Mouse (Mus musculus) lung, embryonic 15.5 days (tissue): ENCODE measurements at regions not wholly inside any gene's neighbourhood (a gene's known extent, or its start where the extent isn't known, plus 50 kb on each side); places are given as distances from the start of the nearest gene placed in this dataset.
"Not testable (repeated sequence)": the region's sequence is repeated elsewhere in the genome, so short reads cannot be mapped to it uniquely, and the experiment has no call there.

Source experiments
- ATAC-seq: fragments of 200-750 bp; cut with Nextera tagmentation; 2 replicates; pipeline ENCODE4 v1.8.0; 2017; ENCODE audit warnings: moderate number of reproducible peaks, borderline replicate concordance; ENCODE audit not compliant: low FRiP score, low TSS enrichment; ENCODE audit errors: extremely low read depth
- H3K27ac ChIP-seq: fragments of 300-500 bp; sonication (generic); 2 replicates; pipeline ENCODE4 v1.5.1; 2015; ENCODE audit warnings: moderate library complexity, mild to moderate bottlenecking, inconsistent platforms
- H3K27me3 ChIP-seq: fragments of 300-500 bp; sonication (generic); 2 replicates; pipeline ENCODE4 v1.6.1; 2015; ENCODE audit warnings: inconsistent platforms
- H3K36me3 ChIP-seq: fragments of 300-500 bp; sonication (generic); 2 replicates; pipeline ENCODE4 v1.6.1; 2015; ENCODE audit warnings: inconsistent platforms
- H3K4me1 ChIP-seq: fragments of 300-500 bp; sonication (generic); 2 replicates; pipeline ENCODE4 v1.6.1; 2015; ENCODE audit warnings: inconsistent platforms
- H3K4me2 ChIP-seq: fragments of 300-500 bp; sonication (generic); 2 replicates; pipeline ENCODE4 v1.6.1; 2015; ENCODE audit warnings: inconsistent platforms, mild to moderate bottlenecking, moderate library complexity
- H3K4me3 ChIP-seq: fragments of 300-500 bp; sonication (generic); 2 replicates; pipeline ENCODE4 v1.5.1; 2015; ENCODE audit warnings: mild to moderate bottlenecking, inconsistent platforms
- H3K9ac ChIP-seq: fragments of 300-500 bp; sonication (generic); 2 replicates; pipeline ENCODE4 v1.6.1; 2015; ENCODE audit warnings: inconsistent platforms
- H3K9me3 ChIP-seq: fragments of 300-500 bp; sonication (generic); 2 replicates; pipeline ENCODE4 v1.6.1; 2016; ENCODE audit warnings: inconsistent platforms
- WGBS: fragments of 180-500 bp; shearing (Covaris S2); methylation state at CpG from one replicate; pipeline ENCODE4 v1.1.7; 2015; 5-methylcytosine and 5-hydroxymethylcytosine counted together

GRCm38 (mm10) chr2:3864872-3865271 is 152.6 kb upstream of the Frmd4a start:
- Histone ChIP-seq H3K4me2 (no peak overlapping the region), H3K4me3 (no peak overlapping the region), H3K9me3 (no peaks in the 10 kb centered on the region), H3K9ac (no peak overlapping the region), H3K4me1 (no peaks in the 10 kb centered on the region), H3K27ac (no peak overlapping the region), H3K36me3 (no peaks in the 10 kb centered on the region), H3K27me3 (no peaks in the 10 kb centered on the region)
- 80% methylated on average over 10 of the region's 10 CpGs for WGBS
- ATAC-seq, result no peak

DNA sequence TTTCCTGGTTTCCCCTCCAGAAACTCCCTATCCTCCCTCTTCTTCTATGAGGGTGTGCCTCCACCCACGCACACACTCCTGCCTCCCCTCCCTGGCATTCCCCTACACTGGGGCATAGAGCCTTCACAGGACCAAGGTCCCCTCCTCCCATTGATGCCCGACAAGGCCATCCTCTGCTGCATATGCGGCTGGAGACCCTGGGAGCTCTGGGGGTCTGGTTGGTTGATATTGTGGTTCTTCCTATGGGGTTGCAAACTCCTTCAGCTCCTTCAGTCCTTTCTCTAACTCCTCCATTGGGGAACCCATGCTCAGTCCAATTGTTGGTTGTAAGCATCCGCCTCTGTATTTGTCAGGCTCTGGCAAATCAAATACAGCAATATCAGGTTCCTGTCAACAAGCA is 150.8 kb upstream of the Frmd4a start:
- H3K9ac ChIP-seq, H3K4me1 ChIP-seq, H3K27ac ChIP-seq, ATAC-seq, H3K4me3 ChIP-seq, H3K36me3 ChIP-seq, H3K4me2 ChIP-seq, H3K27me3 ChIP-seq, H3K9me3 ChIP-seq: not testable (repeated sequence)
- WGBS, result 77% methylated on average over 4 of the region's 4 CpGs

GRCm38 (mm10) chr2:3869701-3870100 is 147.8 kb upstream of the Frmd4a start:
- no peak for ATAC-seq
- no peak overlapping the region for H3K4me3 ChIP-seq
- H3K9me3 ChIP-seq, result no peaks in the 10 kb centered on the region
- H3K9ac ChIP-seq, result no peak overlapping the region
- no peaks in the 10 kb centered on the region for H3K4me1 ChIP-seq
- H3K27ac ChIP-seq, result no peak overlapping the region
- H3K36me3 ChIP-seq, result no peaks in the 10 kb centered on the region
- H3K4me2 ChIP-seq, result no peak overlapping the region
- 70% methylated on average over 1 of the region's 1 CpGs for WGBS
- no peaks in the 10 kb centered on the region for H3K27me3 ChIP-seq

DNA sequence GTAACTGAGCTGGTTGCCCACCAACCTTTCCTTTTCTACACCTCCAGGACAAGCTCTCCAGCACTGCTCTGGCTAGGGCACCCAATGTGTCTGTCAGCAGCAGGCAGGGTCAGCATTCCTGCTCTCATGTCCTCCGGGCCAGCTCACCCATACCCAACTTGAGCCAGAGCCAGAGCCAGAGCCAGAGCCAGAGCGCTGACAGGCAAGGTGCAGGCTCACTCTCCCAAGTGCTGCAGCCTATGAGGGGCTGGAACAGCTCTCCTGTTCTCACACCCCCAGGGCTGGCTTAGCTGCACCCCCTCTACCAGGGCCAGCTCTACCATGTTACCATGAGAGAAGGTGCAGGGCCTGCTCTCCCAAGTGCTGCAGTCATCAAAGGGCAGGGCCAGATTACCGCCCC is 145.8 kb upstream of the Frmd4a start:
- ATAC-seq, result no peak
- H3K9ac ChIP-seq, result no peak overlapping the region
- H3K36me3 ChIP-seq, result no peaks in the 10 kb centered on the region
- H3K9me3 ChIP-seq, result no peaks in the 10 kb centered on the region
- H3K27ac ChIP-seq, result no peak overlapping the region
- no peaks in the 10 kb centered on the region for H3K27me3 ChIP-seq
- H3K4me2 ChIP-seq, result no peak overlapping the region
- no peaks in the 10 kb centered on the region for H3K4me1 ChIP-seq
- no peak overlapping the region for H3K4me3 ChIP-seq
- 79% methylated on average over 3 of the region's 3 CpGs for WGBS

DNA sequence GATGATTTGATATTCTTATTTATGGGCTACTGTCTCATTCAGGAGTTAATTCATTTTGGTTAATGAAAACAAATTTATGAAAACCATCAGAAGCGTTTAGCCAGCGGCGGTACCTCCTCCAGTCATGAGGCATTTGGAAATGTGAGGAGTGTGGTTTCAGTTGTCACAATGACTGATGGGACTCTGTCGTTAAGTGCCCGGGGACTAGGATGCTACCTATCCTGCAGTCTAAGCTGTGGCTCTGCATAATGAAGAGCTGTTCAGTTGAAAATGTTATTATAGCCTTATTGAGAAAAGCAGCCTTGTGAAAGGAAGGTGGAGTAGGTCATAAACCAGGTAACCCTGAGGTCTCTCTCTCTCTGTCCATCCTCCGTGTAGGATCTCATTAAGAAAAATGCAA is 130.5 kb upstream of the Frmd4a start:
- no peak for ATAC-seq
- H3K4me2 ChIP-seq, result no peak overlapping the region
- H3K4me3 ChIP-seq, result no peak overlapping the region
- H3K4me1 ChIP-seq, result no peaks in the 10 kb centered on the region
- H3K27me3 ChIP-seq, result no peaks in the 10 kb centered on the region
- H3K36me3 ChIP-seq, result no peaks in the 10 kb centered on the region
- no peak overlapping the region for H3K27ac ChIP-seq
- WGBS, result 23% methylated on average over 6 of the region's 6 CpGs
- no peaks in the 10 kb centered on the region for H3K9me3 ChIP-seq
- no peak overlapping the region for H3K9ac ChIP-seq

DNA sequence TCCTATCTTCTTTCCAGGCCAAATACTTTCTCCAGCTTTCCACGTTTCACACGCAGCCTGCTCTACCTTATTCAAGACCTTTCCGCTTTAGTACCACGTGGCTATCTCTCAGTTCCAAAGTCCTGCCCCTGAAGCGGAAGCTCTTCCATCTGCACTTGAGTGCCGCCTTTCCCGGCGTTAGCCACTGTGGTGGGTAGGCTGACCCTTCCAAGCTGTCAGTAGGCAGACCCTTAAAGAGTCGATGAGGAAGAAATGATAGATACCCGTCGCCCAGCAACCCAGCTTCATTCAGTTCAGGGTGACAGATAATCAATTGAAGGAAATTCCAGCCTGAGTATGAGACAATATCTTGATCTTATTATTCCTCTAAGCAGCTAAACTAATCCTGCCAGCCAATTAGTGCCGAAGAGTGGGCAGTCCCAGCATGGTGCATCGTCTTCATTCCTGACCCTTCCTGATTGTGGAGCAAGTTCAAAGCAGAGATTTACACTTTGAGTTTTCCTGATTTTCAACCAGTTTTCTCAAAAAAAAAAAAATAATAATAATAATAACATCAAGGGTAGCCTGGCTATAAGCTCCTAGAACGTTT is 129.6 kb upstream of the Frmd4a start:
- 28% methylated on average over 14 of the region's 14 CpGs for WGBS
- Histone ChIP-seq H3K4me2 (peak overlapping the region; percentile 7; the same call in 1 of the 2 replicates), H3K4me1 (no peaks in the 10 kb centered on the region), H3K27me3 (no peaks in the 10 kb centered on the region), H3K36me3 (no peaks in the 10 kb centered on the region), H3K9ac (no peak overlapping the region), H3K27ac (no peak overlapping the region), H3K4me3 (no peak overlapping the region), H3K9me3 (no peaks in the 10 kb centered on the region)
- no peak for ATAC-seq

DNA sequence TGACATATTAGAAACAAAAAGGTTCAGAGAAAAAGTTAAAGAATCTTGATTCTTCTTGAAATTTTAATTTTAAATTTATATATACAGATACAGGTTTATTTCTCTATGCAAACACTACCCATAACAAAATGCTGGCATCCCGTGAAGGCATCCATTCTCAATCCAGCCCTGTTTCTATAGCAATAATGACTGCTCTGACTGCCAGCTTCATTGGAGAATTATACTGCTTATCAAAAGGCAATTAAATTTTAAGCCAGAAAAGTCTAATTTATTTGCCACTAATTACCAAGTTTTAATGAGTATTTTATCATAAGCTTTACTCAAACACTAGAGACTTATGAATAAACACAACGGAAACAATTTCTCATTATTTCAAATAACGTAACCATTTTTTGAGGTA is 128.1 kb upstream of the Frmd4a start:
- Histone ChIP-seq H3K4me1 (no peaks in the 10 kb centered on the region), H3K9ac (no peak overlapping the region), H3K4me2 (no peak overlapping the region), H3K4me3 (no peak overlapping the region), H3K9me3 (no peaks in the 10 kb centered on the region), H3K27me3 (no peaks in the 10 kb centered on the region), H3K27ac (no peak overlapping the region), H3K36me3 (no peaks in the 10 kb centered on the region)
- 83% methylated on average over 3 of the region's 3 CpGs for WGBS
- no peak for ATAC-seq

DNA sequence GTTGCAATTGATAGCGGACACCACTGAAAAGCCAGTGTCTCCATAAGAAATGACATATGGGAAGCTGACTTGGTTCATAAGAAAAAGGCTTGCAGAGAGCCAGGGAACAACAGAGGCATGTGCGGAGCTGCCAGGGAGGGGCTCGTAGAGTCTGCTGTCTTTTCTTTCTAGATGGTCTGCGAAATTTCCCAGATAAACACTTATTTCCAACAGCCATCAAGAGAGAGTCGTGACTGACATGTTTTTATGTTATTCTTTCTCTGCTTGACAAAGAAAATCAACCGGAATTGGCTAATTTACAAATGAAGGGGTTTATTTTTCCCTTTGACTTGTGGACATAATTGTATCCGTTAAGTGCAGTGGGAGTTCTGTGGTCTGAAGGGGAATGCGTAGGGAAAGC is 127.1 kb upstream of the Frmd4a start:
- H3K27ac ChIP-seq, result no peak overlapping the region
- H3K4me1 ChIP-seq, result no peaks in the 10 kb centered on the region
- 61% methylated on average over 8 of the region's 8 CpGs for WGBS
- ATAC-seq, result no peak
- H3K9ac ChIP-seq, result no peak overlapping the region
- H3K9me3 ChIP-seq, result no peaks in the 10 kb centered on the region
- no peaks in the 10 kb centered on the region for H3K27me3 ChIP-seq
- no peak overlapping the region for H3K4me2 ChIP-seq
- H3K4me3 ChIP-seq, result no peak overlapping the region
- H3K36me3 ChIP-seq, result no peaks in the 10 kb centered on the region

DNA sequence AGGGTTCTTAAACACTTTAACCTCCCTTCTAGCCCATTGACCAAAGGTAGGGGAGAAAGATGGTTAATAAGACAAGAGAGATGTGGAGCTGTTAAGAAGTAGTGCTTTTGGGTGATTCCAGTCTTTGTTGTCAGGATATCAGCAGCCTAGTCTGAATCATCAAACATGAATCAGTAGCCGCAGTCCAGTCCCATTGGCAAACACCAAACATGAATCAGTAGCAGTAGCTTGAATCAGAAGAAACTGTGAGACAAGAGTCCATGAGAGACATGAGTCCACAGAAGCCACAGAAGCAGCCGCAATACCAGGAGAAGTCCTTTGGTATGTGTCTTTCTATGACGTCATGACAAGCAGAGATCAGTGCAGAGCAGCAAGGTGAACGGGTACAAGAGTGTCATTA is 110.5 kb upstream of the Frmd4a start:
- H3K27ac ChIP-seq, result no peak overlapping the region
- no peaks in the 10 kb centered on the region for H3K4me1 ChIP-seq
- no peaks in the 10 kb centered on the region for H3K27me3 ChIP-seq
- no peak overlapping the region for H3K4me3 ChIP-seq
- H3K9ac ChIP-seq, result no peak overlapping the region
- no peak for ATAC-seq
- H3K36me3 ChIP-seq, result no peaks in the 10 kb centered on the region
- no peaks in the 10 kb centered on the region for H3K9me3 ChIP-seq
- 85% methylated on average over 4 of the region's 4 CpGs for WGBS
- no peak overlapping the region for H3K4me2 ChIP-seq

DNA sequence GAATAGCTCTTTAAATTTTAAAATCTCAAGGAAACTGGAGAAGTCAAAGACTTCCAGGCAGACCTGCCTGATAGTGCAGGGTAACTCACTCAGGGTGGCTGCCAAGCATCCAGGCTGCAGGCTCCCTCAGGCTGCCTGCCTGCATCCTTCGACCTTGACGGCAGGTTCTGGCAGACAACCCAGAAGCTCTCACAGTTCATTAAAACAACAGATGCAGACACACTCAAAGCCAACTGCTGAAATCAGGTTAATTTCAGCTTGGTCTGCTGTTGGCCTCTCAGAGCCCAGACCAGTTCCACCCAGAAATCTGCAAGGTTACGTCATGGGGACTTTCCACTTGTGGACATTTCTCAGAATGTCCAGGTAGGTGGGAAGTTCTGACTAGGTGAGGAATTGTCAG is 109.3 kb upstream of the Frmd4a start:
- Histone ChIP-seq H3K27me3 (no peaks in the 10 kb centered on the region), H3K27ac (no peak overlapping the region), H3K4me1 (no peaks in the 10 kb centered on the region), H3K4me3 (no peak overlapping the region), H3K9me3 (no peaks in the 10 kb centered on the region), H3K36me3 (no peaks in the 10 kb centered on the region), H3K4me2 (no peak overlapping the region), H3K9ac (no peak overlapping the region)
- WGBS, result 68% methylated on average over 3 of the region's 3 CpGs
- no peak for ATAC-seq

DNA sequence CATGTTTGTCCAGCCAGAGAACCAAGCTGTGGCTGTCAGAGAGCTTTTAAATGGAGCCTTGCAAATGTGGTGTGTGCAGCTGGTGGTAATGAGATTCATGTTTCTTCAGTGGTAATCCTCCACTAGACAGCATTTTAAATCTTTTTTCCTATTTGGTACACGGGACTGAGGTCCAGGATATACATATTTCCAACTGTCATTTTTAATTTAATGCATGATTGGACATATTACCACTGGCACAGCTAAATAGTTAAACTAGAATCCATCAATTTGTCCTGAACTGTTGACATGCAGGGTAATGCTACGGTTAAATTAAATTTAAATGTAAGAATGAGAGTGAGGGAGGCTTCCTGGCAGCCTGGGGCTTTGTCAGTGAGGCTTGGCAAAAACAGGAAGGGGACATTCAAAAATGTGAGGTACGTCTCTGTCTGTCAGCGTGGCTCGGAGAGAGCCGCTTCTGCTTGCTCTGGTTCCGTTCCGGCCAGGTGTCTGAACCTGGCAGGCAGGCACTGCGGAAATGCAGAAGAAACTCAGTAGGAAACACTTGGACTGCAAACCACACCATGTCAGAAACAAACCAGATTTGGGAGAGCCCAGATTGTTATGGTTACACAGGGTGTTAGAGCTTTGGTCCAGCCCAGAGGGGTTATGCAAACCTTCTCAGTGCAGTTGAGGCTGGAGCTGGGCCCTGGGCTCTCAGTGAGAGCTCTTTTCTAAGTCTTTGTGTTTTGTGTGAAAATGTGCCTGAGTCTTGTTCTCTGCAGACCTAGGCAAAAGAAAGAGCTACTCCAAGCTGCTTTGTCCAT is 107.2 kb upstream of the Frmd4a start:
- 67% methylated on average over 9 of the region's 9 CpGs for WGBS
- Histone ChIP-seq H3K9ac (no peak overlapping the region), H3K4me1 (no peaks in the 10 kb centered on the region), H3K27me3 (no peaks in the 10 kb centered on the region), H3K4me2 (no peak overlapping the region), H3K4me3 (no peak overlapping the region), H3K27ac (no peak overlapping the region), H3K9me3 (no peaks in the 10 kb centered on the region), H3K36me3 (no peaks in the 10 kb centered on the region)
- ATAC-seq, result no peak

GRCm38 (mm10) chr2:3915141-3915540 is 102.4 kb upstream of the Frmd4a start:
- Histone ChIP-seq H3K9ac (no peak overlapping the region), H3K27ac (no peak overlapping the region), H3K4me3 (no peak overlapping the region), H3K9me3 (no peaks in the 10 kb centered on the region), H3K27me3 (no peaks in the 10 kb centered on the region), H3K36me3 (no peaks in the 10 kb centered on the region), H3K4me1 (no peaks in the 10 kb centered on the region), H3K4me2 (no peak overlapping the region)
- no peak for ATAC-seq
- 75% methylated on average over 7 of the region's 7 CpGs for WGBS
